Comparison of ENCODE assay signal across 8 mouse cellular contexts in the genomic region with DNA sequence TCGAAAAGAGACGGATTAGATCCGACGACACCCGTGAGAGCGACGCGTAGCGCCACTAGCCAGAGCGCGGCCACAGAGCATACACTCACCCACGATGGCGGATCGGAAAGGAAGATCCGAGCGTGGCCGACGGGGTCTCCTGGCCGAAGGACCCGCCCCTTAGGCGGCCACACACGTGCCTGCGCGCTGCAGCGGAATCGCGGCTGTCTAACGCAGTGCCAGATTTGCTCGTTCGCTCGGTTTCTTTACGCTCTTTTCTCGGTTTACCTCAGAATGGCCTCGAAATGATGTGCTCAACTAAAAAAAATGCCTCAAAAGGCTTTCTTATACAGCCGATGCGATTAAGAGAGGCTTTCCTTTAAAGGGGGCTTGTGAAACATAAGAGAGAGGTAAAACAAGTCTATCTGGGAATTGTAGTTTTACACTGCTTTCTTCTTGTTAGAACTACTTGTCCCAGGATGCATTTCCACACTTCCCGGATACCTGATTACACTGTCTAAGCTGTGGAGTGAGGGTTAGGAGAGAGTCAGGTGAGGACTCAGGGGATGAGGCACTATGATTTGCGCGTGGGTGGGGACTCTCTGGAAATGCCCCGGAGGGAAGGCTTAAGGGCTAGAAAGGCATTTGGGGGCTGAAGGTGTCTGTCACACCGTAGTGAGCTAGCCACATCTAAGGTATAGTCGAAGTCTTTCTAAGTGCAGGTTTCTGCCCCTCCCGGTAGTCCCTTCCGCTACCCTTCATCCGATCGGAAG. TPM values are rescaled to one million over a fixed set of nuclear protein-coding genes. Genes with fewer than 3 reads are reported as not detected.
DNase-seq lines count a peak whose midpoint lies in the region; ATAC-seq lines count a peak whose summit lies in the region.

TSS of gene Clhc1 (plus strand) at position 199 of the 752 bp plus-strand sequence.
TSS of gene Rps27a (minus strand) at position 358 of the 752 bp plus-strand sequence.

- H3K9ac ChIP-seq in hindbrain, embryonic 16.5 days (ENCODE audit: low read depth, low read length), result peak within 1 kb of the TSS; percentile 85

- H3K4me3 ChIP-seq in hindbrain, embryonic 16.5 days (ENCODE audit: low read length), result peak within 1 kb of the TSS; percentile 72
- H3K4me3 ChIP-seq in macrophage (ENCODE audit: inconsistent target), result peak within 1 kb of the TSS; percentile 92

- H3K27me3 ChIP-seq in hindbrain, embryonic 16.5 days (replicated peaks; ENCODE audit: control insufficient read depth, insufficient read depth, low read length), result no peaks in the 10 kb centered on the region

- peak within 1 kb of the TSS; percentile 69 for H3K4me2 ChIP-seq in hindbrain, embryonic 16.5 days (ENCODE audit: low read length)

- ATAC-seq in hindbrain, embryonic 16.5 days, result peak; percentile 98

- under 1% methylated on average over 46 of the region's 46 CpGs for WGBS in hindbrain, embryonic 16.5 days
- WGBS in macrophage (ENCODE audit: missing documents), result under 1% methylated on average over 46 of the region's 46 CpGs

- peaks cover 25% of the 10 kb centered on the region for H3K79me2 ChIP-seq in macrophage (ENCODE audit: inconsistent target)

- H3K9me3 ChIP-seq in hindbrain, embryonic 16.5 days (ENCODE audit: control insufficient read depth, low read length), result no peaks in the 10 kb centered on the region

- peaks cover 11% of the 10 kb centered on the region for H3K36me3 ChIP-seq in hindbrain, embryonic 16.5 days (ENCODE audit: control insufficient read depth, insufficient read depth, low read length)
- peaks cover 19% of the 10 kb centered on the region for H3K36me3 ChIP-seq in macrophage (ENCODE audit: inconsistent target)

- H3K4me1 ChIP-seq in hindbrain, embryonic 16.5 days (ENCODE audit: control insufficient read depth, insufficient read depth, low read depth, low read length), result peaks cover 13% of the 10 kb centered on the region

- H3K27ac ChIP-seq in hindbrain, embryonic 16.5 days (ENCODE audit: low read depth, low read length), result peak within 1 kb of the TSS; percentile 89
- H3K27ac ChIP-seq in macrophage, result peak within 1 kb of the TSS; percentile 94

- peak; percentile 87 for DNase-seq in WW6 (ENCODE audit: low read depth, low spot score)
- peak; percentile 86 to 90 for DNase-seq in cerebellum, postnatal 4 days (ENCODE audit: low spot score in 2 of 2)
- peak; percentile 94 for DNase-seq in gastrocnemius, adult 18-20 months (ENCODE audit: low spot score)
- peak; percentile 93 to 94 for DNase-seq in left cerebral cortex, adult 18-20 months (ENCODE audit: low spot score in 2 of 2)
- DNase-seq in right cerebral cortex, adult 18-20 months, result peak; percentile 93
- DNase-seq in urinary bladder, postnatal 10 days (ENCODE audit: low spot score), result peak; percentile 81

RNA-seq across cellular contexts. Expression of gene Clhc1, which starts in this region (rescaled TPM):
- not detected for total RNA-seq in gastrocnemius, adult 18-20 months (2021)
- 0.08 and 0.15 TPM in 2 replicates for polyA plus RNA-seq in hindbrain, embryonic 16.5 days (2015; fragmentation: Nextera tagmentation; extraction: Ambion mirVana)
- total RNA-seq in left cerebral cortex, adult 18-20 months (2021), result under 1 TPM; 0.16 to 0.23 TPM
- total RNA-seq in macrophage (2018; cell fraction: chromatin; rRNA removed), result 1 to 10 TPM in 21 of 26 experiments, under 1 TPM in 5; 0.42 to 3.3 (median 1.6) TPM
- under 1 TPM in 22 of 26 experiments, not detected in 4; 0.07 to 0.55 (median 0.17) TPM for total RNA-seq in macrophage (2018; cell fraction: cytosol; rRNA removed)
- 1 to 10 TPM in 13 of 26 experiments, under 1 TPM in 11, not detected in 2; 0.18 to 5.3 (median 1.0) TPM for total RNA-seq in macrophage (2018; cell fraction: nucleus; rRNA removed)
- polyA plus RNA-seq in macrophage (2018), result 0.13 to 0.42 TPM (median 0.33 TPM) in 3 replicates

RNA-seq across cellular contexts. Expression of gene Rps27a, which starts in this region (rescaled TPM):
- total RNA-seq in gastrocnemius, adult 18-20 months (2021), result 100 to 1,000 TPM; 332 to 350 TPM
- polyA plus RNA-seq in hindbrain, embryonic 16.5 days (2015; fragmentation: Nextera tagmentation; extraction: Ambion mirVana), result 463 and 486 TPM in 2 replicates
- total RNA-seq in left cerebral cortex, adult 18-20 months (2021), result 100 to 1,000 TPM; 479 to 533 TPM
- 100 to 1,000 TPM in 20 of 26 experiments, 10 to 100 TPM in 6; 66.2 to 272 (median 126) TPM for total RNA-seq in macrophage (2018; cell fraction: chromatin; rRNA removed)
- 1,000 to 10,000 TPM in 13 of 26 experiments, 100 to 1,000 TPM in 13; 722 to 1,645 (median 996) TPM for total RNA-seq in macrophage (2018; cell fraction: cytosol; rRNA removed)
- 100 to 1,000 TPM; 146 to 360 (median 243) TPM for total RNA-seq in macrophage (2018; cell fraction: nucleus; rRNA removed)
- polyA plus RNA-seq in macrophage (2018), result 595 to 1,446 TPM (median 1,246 TPM) in 3 replicates

Comparison
In these comparisons a context has a peak if more than half of its experiments do, and no peak if none do; other contexts are left out.
1. Peak in every context shown above with its lines: DNase-seq, ATAC-seq, H3K4me3 ChIP-seq and H3K27ac ChIP-seq.